Mouse (Mus musculus) lung, postnatal 0 days (tissue): ENCODE data around the gene Mob2.

Experiments used
- CTCF ChIP-seq: IDR thresholded peaks from 2 replicates; pipeline ENCODE4 v1.5.1; 2016; ENCODE audit warnings: antibody characterized with exemption, mild to moderate bottlenecking
- EP300 ChIP-seq: IDR thresholded peaks from 2 replicates; pipeline ENCODE4 v1.6.1; 2016; ENCODE audit warnings: antibody characterized with exemption, mild to moderate bottlenecking, control low read depth

DNA sequence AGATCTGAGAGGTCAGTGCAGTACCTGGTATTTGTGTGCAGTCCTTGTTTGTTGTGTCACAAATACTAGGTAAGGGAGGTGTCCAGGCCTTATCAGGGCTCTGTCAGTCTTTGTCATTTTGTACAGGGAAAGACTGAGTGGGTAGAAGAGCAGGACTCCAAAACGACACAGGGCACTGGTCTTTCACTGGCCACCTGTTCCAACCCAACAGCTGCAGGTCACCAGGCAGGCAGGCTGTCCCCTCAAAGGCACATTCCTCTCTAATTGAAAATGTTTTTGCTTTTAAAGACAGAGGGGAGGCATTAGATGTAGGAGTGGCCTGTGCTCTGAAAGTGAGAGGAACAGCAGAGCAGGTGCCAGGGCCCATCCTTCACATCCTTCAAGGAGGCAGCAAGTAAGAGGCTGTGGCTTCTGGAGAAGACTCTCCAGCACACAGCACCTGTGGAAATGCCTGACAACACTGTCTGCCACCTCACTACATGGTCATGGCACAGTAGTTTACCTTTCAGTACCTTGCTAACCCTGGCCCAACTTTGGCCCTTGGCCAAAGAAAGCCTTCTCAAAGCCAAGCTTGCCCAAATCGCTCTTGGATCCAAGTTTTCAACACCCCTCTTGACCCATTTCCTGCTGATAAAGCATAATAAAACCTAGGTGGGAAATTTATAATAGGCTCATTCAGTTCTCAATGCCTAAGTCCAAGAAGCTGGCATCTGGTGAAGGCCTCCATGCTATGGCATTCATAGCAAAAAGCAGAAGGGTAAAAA, 25.6 kb downstream of the Mob2 start:
- no peak for TF ChIP-seq CTCF
- TF ChIP-seq EP300 = no peak
